In the genomic region with DNA sequence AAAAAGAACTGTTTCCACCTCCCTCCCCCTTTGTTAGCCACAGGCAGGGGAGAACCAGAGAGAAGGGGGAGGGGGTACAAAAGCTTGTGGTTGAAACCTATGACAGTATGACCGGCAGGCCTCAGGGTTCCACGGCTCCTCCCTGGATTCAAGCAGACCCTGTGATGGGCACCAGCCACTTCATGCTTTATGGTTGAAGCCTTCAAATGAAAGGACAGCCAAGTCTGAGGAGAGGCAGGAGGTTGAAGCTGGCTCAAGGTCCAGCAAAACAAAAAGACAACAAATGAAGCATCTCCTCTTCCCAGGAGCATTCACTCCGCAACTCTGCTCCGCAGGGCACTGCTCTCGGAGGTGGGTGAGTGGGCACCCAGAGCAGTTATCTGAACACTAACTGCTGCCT, we compare ENCODE assay signal across 2 mouse cellular contexts.
TF ChIP-seq lines count a peak whose summit lies in the region.

No protein-coding gene starts in this region.

TF ChIP-seq in CH12.LX, 34 proteins besides CTCF, POLR2A, EP300 and RAD21:
- TF ChIP-seq SIN3A (IDR thresholded peaks at IDR 0.05; ENCODE audit: low read length) (no peak), PAX5 (IDR thresholded peaks at IDR 0.05; ENCODE audit: low read length) (no peak), MAFK (IDR thresholded peaks at IDR 0.05; ENCODE audit: insufficient replicate concordance, low read length) (no peak), POLR2AphosphoS2 (IDR thresholded peaks at IDR 0.05; ENCODE audit: low read depth, low read length) (no peak)

TF ChIP-seq in ES-E14, 5 proteins besides CTCF, POLR2A, EP300 and RAD21:
- TF ChIP-seq ZNF384 (IDR thresholded peaks at IDR 0.05; ENCODE audit: low read depth, low read length) (no peak), MAFK (IDR thresholded peaks at IDR 0.05; ENCODE audit: insufficient read depth, low read depth, low read length) (no peak), HCFC1 (IDR thresholded peaks at IDR 0.05; ENCODE audit: borderline replicate concordance, insufficient read depth, low read length) (no peak), CHD2 (IDR thresholded peaks at IDR 0.05; ENCODE audit: low read depth, low read length) (no peak), ZC3H11A (IDR thresholded peaks at IDR 0.05; ENCODE audit: borderline replicate concordance, low read depth, low read length) (no peak)
